Mouse (Mus musculus) MEL (cell line): ENCODE data around the gene Pym1. TPM values are rescaled to one million over a fixed set of nuclear protein-coding genes. Genes with fewer than 3 reads are reported as not detected.

Source experiments
- DNase-seq: peaks from one replicate; pipeline ENCODE4 v3.0.0; 2011; ENCODE audit warnings: low read depth, low spot score
- H3K27ac ChIP-seq: 2 replicates; pipeline ENCODE4 v1.5.1; 2012; ENCODE audit warnings: low read depth, mild to moderate bottlenecking, control low read depth, low read length, moderate library complexity; ENCODE audit not compliant: control insufficient read depth
- H3K27me3 ChIP-seq, 2 experiments: fragments of 150-350 bp in 1 of 2; sonication (generic) in 1 of 2; 2 replicates each; pipeline ENCODE4 v1.6.1; 2012; ENCODE audit warnings: low read length in 2 of 2, mild to moderate bottlenecking in 2 of 2, improper control_type of control experiment in 1 of 2, moderate library complexity in 1 of 2; ENCODE audit not compliant: insufficient read depth in 2 of 2, control insufficient read depth in 1 of 2
- H3K36me3 ChIP-seq, 2 experiments: 2 replicates each; pipeline ENCODE4 v1.6.1; 2012 to 2014; ENCODE audit warnings: low read length in 2 of 2, improper control_type of control experiment in 1 of 2, inconsistent platforms in 1 of 2, mild to moderate bottlenecking in 1 of 2; ENCODE audit not compliant: insufficient read depth in 2 of 2, control insufficient read depth in 1 of 2
- H3K4me1 ChIP-seq, 2 experiments: fragments of 150-350 bp in 1 of 2; sonication (generic) in 1 of 2; 2 replicates each; pipeline ENCODE4 v1.6.1; 2012; ENCODE audit warnings: low read length in 2 of 2, improper control_type of control experiment in 1 of 2, mild to moderate bottlenecking in 1 of 2; ENCODE audit not compliant: insufficient read depth in 2 of 2, control insufficient read depth in 1 of 2
- H3K4me3 ChIP-seq, 2 experiments: fragments of 150-350 bp in 1 of 2; sonication (generic) in 1 of 2; 2 replicates each; pipeline ENCODE4 v1.5.1; 2012; ENCODE audit warnings: low read depth in 2 of 2, low read length in 2 of 2, mild to moderate bottlenecking in 2 of 2, moderate library complexity in 2 of 2, control low read depth in 1 of 2, improper control_type of control experiment in 1 of 2; ENCODE audit not compliant: control insufficient read depth in 1 of 2, insufficient read depth in 1 of 2
- H3K79me2 ChIP-seq: 2 replicates; pipeline ENCODE4 v1.6.1; 2012; ENCODE audit warnings: mild to moderate bottlenecking, low read length, moderate library complexity; ENCODE audit not compliant: control insufficient read depth, poor library complexity, insufficient read depth
- H3K9ac ChIP-seq: 2 replicates; pipeline ENCODE4 v1.6.1; 2012; ENCODE audit warnings: low read depth, mild to moderate bottlenecking, control low read depth, low read length, moderate library complexity; ENCODE audit not compliant: control insufficient read depth, poor library complexity, severe bottlenecking
- H3K9me3 ChIP-seq: fragments of 150-350 bp; sonication (generic); replicated peaks from 2 replicates; pipeline ENCODE4 v1.6.1; 2012; ENCODE audit warnings: mild to moderate bottlenecking, low read length, improper control_type of control experiment, moderate library complexity; ENCODE audit not compliant: insufficient read depth
- CHD1 ChIP-seq: IDR thresholded peaks from 2 replicates; pipeline ENCODE4 v1.6.1; 2012; ENCODE audit warnings: low read depth, mild to moderate bottlenecking, inconsistent platforms, low read length, improper control_type of control experiment
- CTCF ChIP-seq, 3 experiments: IDR thresholded peaks in 2 of 3; conservative IDR thresholded peaks in 1 of 3; 2 replicates each; pipeline ENCODE4 v1.5.1; 2011 to 2012; ENCODE audit warnings: low read length in 3 of 3, low read depth in 2 of 3, mild to moderate bottlenecking in 2 of 3, improper control_type of control experiment in 1 of 3, inconsistent platforms in 1 of 3, mixed read lengths in 1 of 3, moderate library complexity in 1 of 3; ENCODE audit not compliant: control insufficient read depth in 1 of 3, insufficient read depth in 1 of 3, poor library complexity in 1 of 3, severe bottlenecking in 1 of 3
- E2F4 ChIP-seq: IDR thresholded peaks from 2 replicates; pipeline ENCODE4 v1.6.1; 2011; ENCODE audit warnings: low read depth, low read length, improper control_type of control experiment, borderline replicate concordance
- ETS1 ChIP-seq: IDR thresholded peaks from 2 replicates; pipeline ENCODE4 v1.6.1; 2012; ENCODE audit warnings: low read depth, mild to moderate bottlenecking, inconsistent platforms, low read length, improper control_type of control experiment, moderate library complexity
- GABPA ChIP-seq: IDR thresholded peaks from 2 replicates; pipeline ENCODE4 v1.6.1; 2012; ENCODE audit warnings: low read depth, mild to moderate bottlenecking, inconsistent platforms, low read length, improper control_type of control experiment, moderate library complexity
- GATA1 ChIP-seq: IDR thresholded peaks from 2 replicates; pipeline ENCODE4 v1.6.1; 2011; ENCODE audit warnings: low read depth, low read length, improper control_type of control experiment
- HCFC1 ChIP-seq: IDR thresholded peaks from 2 replicates; pipeline ENCODE4 v1.6.1; 2012; ENCODE audit warnings: low read depth, mild to moderate bottlenecking, inconsistent platforms, low read length, improper control_type of control experiment, moderate library complexity
- MAX ChIP-seq: IDR thresholded peaks from 2 replicates; pipeline ENCODE4 v1.6.1; 2011; ENCODE audit warnings: low read length, improper control_type of control experiment
- MAZ ChIP-seq: IDR thresholded peaks from 2 replicates; pipeline ENCODE4 v1.6.1; 2012; ENCODE audit warnings: low read depth, mild to moderate bottlenecking, inconsistent platforms, low read length, improper control_type of control experiment
- MXI1 ChIP-seq: IDR thresholded peaks from 2 replicates; pipeline ENCODE4 v1.6.1; 2011; ENCODE audit warnings: mild to moderate bottlenecking, low read depth, low read length, improper control_type of control experiment
- MYC ChIP-seq: IDR thresholded peaks from 2 replicates; pipeline ENCODE4 v1.6.1; 2011; ENCODE audit warnings: low read depth, mild to moderate bottlenecking, low read length, improper control_type of control experiment, moderate library complexity
- NELFE ChIP-seq: IDR thresholded peaks from 2 replicates; pipeline ENCODE4 v1.6.1; 2011; ENCODE audit warnings: low read depth, low read length, improper control_type of control experiment
- NRF1 ChIP-seq: IDR thresholded peaks from 2 replicates; pipeline ENCODE4 v1.6.1; 2014; ENCODE audit warnings: low read depth, mild to moderate bottlenecking, inconsistent platforms, low read length, improper control_type of control experiment, moderate library complexity; ENCODE audit not compliant: poor library complexity, insufficient read depth, severe bottlenecking
- POLR2A ChIP-seq, 2 experiments: IDR thresholded peaks; 2 replicates each; pipeline ENCODE4 v1.6.1; 2011 to 2012; ENCODE audit warnings: low read length in 2 of 2, mild to moderate bottlenecking in 2 of 2, control low read depth in 1 of 2, improper control_type of control experiment in 1 of 2, low read depth in 1 of 2, moderate library complexity in 1 of 2; ENCODE audit not compliant: control insufficient read depth in 1 of 2, insufficient read depth in 1 of 2, poor library complexity in 1 of 2
- RCOR1 ChIP-seq: IDR thresholded peaks from 2 replicates; pipeline ENCODE4 v1.6.1; 2012; ENCODE audit warnings: low read depth, mild to moderate bottlenecking, inconsistent platforms, low read length, improper control_type of control experiment
- SIN3A ChIP-seq: IDR thresholded peaks from 2 replicates; pipeline ENCODE4 v1.6.1; 2012; ENCODE audit warnings: low read length, improper control_type of control experiment, inconsistent platforms
- SMC3 ChIP-seq: IDR thresholded peaks from 2 replicates; pipeline ENCODE4 v1.6.1; 2011; ENCODE audit warnings: low read depth, low read length, improper control_type of control experiment
- TAL1 ChIP-seq: IDR thresholded peaks from 2 replicates; pipeline ENCODE4 v1.6.1; 2012; ENCODE audit warnings: mild to moderate bottlenecking, inconsistent platforms, low read length, moderate library complexity, mixed read lengths
- TBP ChIP-seq: IDR thresholded peaks from 2 replicates; pipeline ENCODE4 v1.8.0; 2011; ENCODE audit warnings: low read depth, low read length, improper control_type of control experiment
- TCF12 ChIP-seq: IDR thresholded peaks from 2 replicates; pipeline ENCODE4 v1.6.1; 2014; ENCODE audit warnings: low read depth, mild to moderate bottlenecking, inconsistent platforms, low read length, improper control_type of control experiment, moderate library complexity
- USF1 ChIP-seq: IDR thresholded peaks from 2 replicates; pipeline ENCODE4 v1.6.1; 2014; ENCODE audit warnings: low read depth, mild to moderate bottlenecking, inconsistent platforms, low read length, improper control_type of control experiment, moderate library complexity
- USF2 ChIP-seq, 2 experiments: IDR thresholded peaks; 2 replicates each; pipeline ENCODE4 v1.6.1; 2011 to 2012; ENCODE audit warnings: improper control_type of control experiment in 2 of 2, low read length in 2 of 2, borderline replicate concordance in 1 of 2, inconsistent platforms in 1 of 2, low read depth in 1 of 2, mild to moderate bottlenecking in 1 of 2; ENCODE audit not compliant: insufficient read depth in 1 of 2
- ZMIZ1 ChIP-seq: IDR thresholded peaks from 2 replicates; pipeline ENCODE4 v1.6.1; 2012; ENCODE audit warnings: low read depth, mild to moderate bottlenecking, inconsistent platforms, low read length, improper control_type of control experiment, moderate library complexity
- ZNF384 ChIP-seq: IDR thresholded peaks from 2 replicates; pipeline ENCODE4 v1.6.1; 2012; ENCODE audit warnings: low read depth, mild to moderate bottlenecking, inconsistent platforms, low read length, improper control_type of control experiment
- polyA plus RNA-seq, 2 experiments: library from polyadenylated mRNA; stranded (reverse) in 1 of 2; unstranded in 1 of 2; fragments of >175 nt in 1 of 2; fragments of >200 nt in 1 of 2; gene quantifications; 2 replicates each; pipeline versions ENCODE4 v1.2.1 to v1.2.4; 2012; ENCODE audit warnings: low replicate concordance in 2 of 2, low read depth in 1 of 2; ENCODE audit not compliant: insufficient read length in 2 of 2, insufficient read depth in 1 of 2, missing spikeins in 1 of 2
- total RNA-seq: library from RNA; depleted of rRNA; stranded (reverse); fragments of 300-350 nt; gene quantifications from 2 replicates; pipeline ENCODE4 v1.2.3, GENCODE M21; 2012

The Pym1 gene
- total and polyA plus RNA-seq, 3 experiments: 77.4 to 107 TPM; not detected in 1

- TF ChIP-seq SMC3 (peak; percentile 11; the same call in 1 of the 2 replicates), HCFC1 (0 out of 2 replicates have a peak, but pooled peaks have one; percentile 4), MXI1 (peak; percentile 44; the same call in 1 of the 2 replicates), SIN3A (peak; percentile 67), USF2 (IDR thresholded peaks at IDR 0.05; ENCODE audit: borderline replicate concordance in 1 of 2, insufficient read depth in 1 of 2, low read depth in 1 of 2, low read length in 2 of 2) (no peak), POLR2A (IDR thresholded peaks at IDR 0.05; ENCODE audit: control insufficient read depth in 1 of 2, insufficient read depth in 1 of 2, low read depth in 1 of 2, low read length in 2 of 2, poor library complexity in 1 of 2) (no peak), NELFE (no peak), MYC (0 out of 2 replicates have a peak, but pooled peaks have one; percentile 23), ZMIZ1 (0 out of 2 replicates have a peak, but pooled peaks have one; percentile 26), TAL1 (no peak), E2F4 (no peak), CHD1 (no peak), CTCF (IDR thresholded peaks at IDR 0.05 in 2 of 3, conservative IDR thresholded peaks at IDR 0.05 in 1 of 3; ENCODE audit: control insufficient read depth in 1 of 3, insufficient read depth in 1 of 3, low read depth in 2 of 3, low read length in 3 of 3, poor library complexity in 1 of 3, severe bottlenecking in 1 of 3) (peak in 2 of 3 experiments; percentile 28 to 44; a peak in 2 of 6 replicates), TBP (0 out of 2 replicates have a peak, but pooled peaks have one; percentile 27), ZNF384 (peak; percentile 98)
- Histone ChIP-seq H3K4me1 (peaks cover 0 to 25% of the 10 kb centered on the region in 2 experiments), H3K36me3 (peaks cover 0 to 20% of the 10 kb centered on the region in 2 experiments; a peak in 2 of 4 replicates), H3K79me2 (peaks cover 22% of the 10 kb centered on the region), H3K9me3 (no peaks in the 10 kb centered on the region), H3K4me3 (peak within 1 kb of the TSS; percentile 73 to 81), H3K27ac (peak within 1 kb of the TSS; percentile 61), H3K9ac (peak within 1 kb of the TSS; percentile 74), H3K27me3 (no peaks in the 10 kb centered on the region)
- DNase-seq: peak; percentile 76
Measured at GRCm38 (mm10) chr10:128744680-128745601, 2.7 kb upstream of the Pym1 start, which contains the start of gene Dgka. Gene Dgka, minus strand, starts transcription at chr10:128744855.

GRCm38 (mm10) chr10:128745946-128746613, 1.6 kb upstream of the Pym1 start:
- Histone ChIP-seq H3K27ac (no peak overlapping the region), H3K9me3 (no peaks in the 10 kb centered on the region), H3K36me3 (peaks cover 0 to 26% of the 10 kb centered on the region in 2 experiments; a peak in 2 of 4 replicates), H3K4me1 (peaks cover under 1 to 27% of the 10 kb centered on the region in 2 experiments), H3K79me2 (peaks cover 31% of the 10 kb centered on the region), H3K9ac (no peak overlapping the region), H3K4me3 (no peak overlapping the region), H3K27me3 (no peaks in the 10 kb centered on the region)
- TF ChIP-seq GATA1: no peak
- TF ChIP-seq ETS1: no peak
- TF ChIP-seq CTCF (IDR thresholded peaks at IDR 0.05 in 2 of 3, conservative IDR thresholded peaks at IDR 0.05 in 1 of 3; ENCODE audit: control insufficient read depth in 1 of 3, insufficient read depth in 1 of 3, low read depth in 2 of 3, low read length in 3 of 3, poor library complexity in 1 of 3, severe bottlenecking in 1 of 3): no peak
- no peak for TF ChIP-seq NRF1
- TF ChIP-seq TBP: no peak
- no peak for TF ChIP-seq USF1
- TF ChIP-seq USF2 (IDR thresholded peaks at IDR 0.05; ENCODE audit: borderline replicate concordance in 1 of 2, insufficient read depth in 1 of 2, low read depth in 1 of 2, low read length in 2 of 2): no peak
- no peak for TF ChIP-seq RCOR1
- TF ChIP-seq ZNF384: no peak
- no peak for TF ChIP-seq MAX
- TF ChIP-seq MXI1: no peak
- TF ChIP-seq NELFE: no peak
- no peak for TF ChIP-seq SMC3
- TF ChIP-seq MYC: no peak
- no peak for TF ChIP-seq MAZ
- TF ChIP-seq TCF12: no peak
- no peak for TF ChIP-seq CHD1
- no peak for TF ChIP-seq GABPA
- TF ChIP-seq SIN3A: no peak
- DNase-seq: no peak
